Mouse (Mus musculus): ENCODE results near the gene Apba2.
A peak's percentile ranks its signal among the peaks of the same experiment; 100 is the strongest.

DNA sequence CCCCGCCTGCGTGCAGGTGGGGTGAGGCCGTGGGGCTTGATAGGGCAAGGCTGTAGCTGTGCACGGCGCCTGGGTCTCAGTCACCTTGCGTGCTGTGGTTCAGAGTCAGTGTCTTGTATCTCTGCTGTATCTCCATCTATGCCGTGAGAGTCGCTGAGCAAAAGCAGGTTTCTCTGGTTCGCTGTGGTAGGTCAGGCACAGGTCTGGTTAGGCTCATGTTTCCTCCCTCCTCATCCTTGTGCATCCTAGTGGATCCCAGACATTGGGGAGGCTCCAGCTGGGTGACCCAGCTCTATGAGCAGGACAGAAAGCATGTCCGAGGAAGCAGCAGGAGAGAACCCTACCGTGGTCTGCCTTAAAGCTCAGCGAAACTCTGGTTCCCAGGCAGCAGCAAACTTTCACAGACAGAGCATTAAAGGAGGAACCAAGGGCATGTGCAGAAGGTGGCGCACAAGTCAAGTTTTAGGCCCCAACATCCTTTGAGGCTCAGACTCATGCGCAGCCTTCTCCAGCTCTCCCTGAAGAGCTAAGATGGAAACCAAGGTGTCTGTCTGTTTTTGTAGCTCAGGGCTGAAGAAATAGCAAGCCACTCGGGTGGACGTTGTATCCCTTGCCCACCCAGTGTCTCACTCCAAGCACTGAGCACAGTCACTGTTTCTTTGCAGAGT lies 51.2 kb downstream of the Apba2 start:
- TF ChIP-seq CTCF (IDR thresholded peaks at IDR 0.05) (peak; percentile 42), EP300 (IDR thresholded peaks at IDR 0.05) (no peak)
